Mouse (Mus musculus): ENCODE data around the gene Slc34a2.

GRCm38 (mm10) chr5:53049046-53049445 lies 11.2 kb downstream of the Slc34a2 start:
- TF ChIP-seq CTCF (conservative IDR thresholded peaks at IDR 0.05; ENCODE audit: low read length) (no peak), POU5F1 (IDR thresholded peaks at IDR 0.05; ENCODE audit: borderline replicate concordance, low read length) (no peak), NANOG (IDR thresholded peaks at IDR 0.05; ENCODE audit: borderline replicate concordance, low read length) (no peak)

Data from E14TG2a.4 (cell line).